Mouse (Mus musculus): ENCODE measurements around the gene Gm3159.
A peak's percentile ranks its signal among the peaks of the same experiment; 100 is the strongest.
"Not testable (repeated sequence)": the region's sequence is repeated elsewhere in the genome, so short reads cannot be mapped to it uniquely, and the experiment has no call there.

Gm3159 gene

GRCm38 (mm10) chr14:4397226-4397625 is at the start of gene Gm3159:
TSS of gene Gm3159 (plus strand) at chr14:4397526.
- DNase-seq = not testable (repeated sequence)

- DNase-seq = not testable (repeated sequence)
These were observed 28.3 kb upstream of the Gm3159 start for GRCm38 (mm10) chr14:4368991-4369390.

- DNase-seq = not testable (repeated sequence)
These were observed 27.6 kb upstream of the Gm3159 start for GRCm38 (mm10) chr14:4369691-4370090.

GRCm38 (mm10) chr14:4377871-4378270 is 19.5 kb upstream of the Gm3159 start:
- DNase-seq = not testable (repeated sequence)

GRCm38 (mm10) chr14:4385606-4386005 is 11.7 kb upstream of the Gm3159 start:
- not testable (repeated sequence) for DNase-seq

GRCm38 (mm10) chr14:4392841-4393530 is 4.3 kb upstream of the Gm3159 start:
- not testable (repeated sequence) for DNase-seq

GRCm38 (mm10) chr14:4398624-4399023 is 1.3 kb downstream of the Gm3159 start:
- DNase-seq = not testable (repeated sequence)

- not testable (repeated sequence) for DNase-seq
These were observed 2.9 kb downstream of the Gm3159 start for GRCm38 (mm10) chr14:4400115-4400789.

- DNase-seq = not testable (repeated sequence)
These were observed 3.9 kb downstream of the Gm3159 start for GRCm38 (mm10) chr14:4401245-4401644.

GRCm38 (mm10) chr14:4403840-4404239 is 6.5 kb downstream of the Gm3159 start:
- not testable (repeated sequence) for DNase-seq

- not testable (repeated sequence) for DNase-seq
These were observed 12.6 kb downstream of the Gm3159 start for GRCm38 (mm10) chr14:4409939-4410338.

GRCm38 (mm10) chr14:4414965-4415835 is 17.9 kb downstream of the Gm3159 start, which contains the start of gene Gm3164:
TSS of gene Gm3164 (plus strand) at chr14:4415448.
- DNase-seq = peak; percentile 41

GRCm38 (mm10) chr14:4430692-4431091 is 33.4 kb downstream of the Gm3159 start, which contains the start of gene Gm3173:
TSS of gene Gm3173 (plus strand) at chr14:4430992.
- DNase-seq = not testable (repeated sequence)
